Mouse (Mus musculus) adipose tissue, adult 10 weeks (tissue): Measurements from ENCODE around the gene Olfr402. TPM values are rescaled to one million over a fixed set of nuclear protein-coding genes. Genes with fewer than 3 reads are reported as not detected.

Experiments
- polyA plus RNA-seq: library from polyadenylated mRNA; stranded (reverse); fragments of 350-450 nt; fragmentation: Illumina TruSeq; extraction: RNeasy Lipid Tissue Mini Kit (QIAGEN cat#74804); gene quantifications from one replicate; pipeline ENCODE4 v1.2.3, GENCODE M21; 2014; ENCODE audit warnings: low read depth, low replicate concordance

Gene Olfr402
- not detected for polyA plus RNA-seq

DNA sequence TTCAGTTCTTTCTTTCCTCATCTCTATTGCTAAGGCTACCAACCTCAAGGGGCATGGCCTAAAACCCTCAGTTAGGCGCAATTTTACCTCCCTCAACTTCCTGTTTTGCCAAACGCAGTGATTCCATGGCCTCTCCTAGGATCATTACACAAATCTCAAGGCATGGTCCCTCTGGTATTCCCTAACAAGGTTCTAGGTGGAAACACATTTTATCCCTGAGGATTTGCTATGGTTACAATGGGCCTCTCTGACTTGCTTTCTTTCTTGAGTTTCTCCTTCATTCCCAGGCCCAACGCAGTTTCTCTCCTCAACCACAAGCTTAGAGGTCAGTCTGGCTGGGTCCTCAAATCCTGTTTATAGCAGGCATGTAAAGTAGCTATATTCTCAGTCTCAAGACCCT, at the start of gene Olfr402:
Gene Olfr402, plus strand, starts transcription at position 301 of the 400 bp plus-strand sequence.

GRCm38 (mm10) chr11:74113412-74113811, 39.9 kb upstream of the Olfr402 start, which contains the start of gene Olfr401:
Olfr401 (plus strand) TSS chr11:74113712.

GRCm38 (mm10) chr11:74185949-74186348, 32.6 kb downstream of the Olfr402 start, which contains the start of gene Olfr403:
Olfr403 (plus strand) TSS chr11:74186249.

Other genes with a start within 250 kb of the Olfr402 start
- not detected for gene Olfr395, start 244.2 kb upstream of the Olfr402 start, polyA plus RNA-seq
- not detected for gene Olfr23, start 216.9 kb upstream of the Olfr402 start, polyA plus RNA-seq
- not detected for gene Olfr397, start 192.7 kb upstream of the Olfr402 start, polyA plus RNA-seq
- not detected for gene Olfr398, start 163.1 kb upstream of the Olfr402 start, polyA plus RNA-seq
- gene Olfr139, start 97.0 kb upstream of the Olfr402 start, polyA plus RNA-seq = not detected
- gene Olfr399, start 96.9 kb upstream of the Olfr402 start, polyA plus RNA-seq = not detected
- gene Zfp616, start 83.6 kb upstream of the Olfr402 start, polyA plus RNA-seq = not detected
- gene Olfr401, start 39.8 kb upstream of the Olfr402 start, polyA plus RNA-seq = not detected
- gene Olfr403, start 32.7 kb downstream of the Olfr402 start, polyA plus RNA-seq = not detected
- gene Olfr43, start 57.9 kb downstream of the Olfr402 start, polyA plus RNA-seq = not detected
- not detected for gene Olfr406, start 106.3 kb downstream of the Olfr402 start, polyA plus RNA-seq
- not detected for gene Olfr59, start 130.2 kb downstream of the Olfr402 start, polyA plus RNA-seq
- gene Olfr410, start 184.5 kb downstream of the Olfr402 start, polyA plus RNA-seq = not detected
- gene Olfr411, start 199.1 kb downstream of the Olfr402 start, polyA plus RNA-seq = not detected
- not detected for gene Olfr412, start 208.5 kb downstream of the Olfr402 start, polyA plus RNA-seq